Comparison of ENCODE assay signal across 27 mouse cellular contexts in the genomic region with DNA sequence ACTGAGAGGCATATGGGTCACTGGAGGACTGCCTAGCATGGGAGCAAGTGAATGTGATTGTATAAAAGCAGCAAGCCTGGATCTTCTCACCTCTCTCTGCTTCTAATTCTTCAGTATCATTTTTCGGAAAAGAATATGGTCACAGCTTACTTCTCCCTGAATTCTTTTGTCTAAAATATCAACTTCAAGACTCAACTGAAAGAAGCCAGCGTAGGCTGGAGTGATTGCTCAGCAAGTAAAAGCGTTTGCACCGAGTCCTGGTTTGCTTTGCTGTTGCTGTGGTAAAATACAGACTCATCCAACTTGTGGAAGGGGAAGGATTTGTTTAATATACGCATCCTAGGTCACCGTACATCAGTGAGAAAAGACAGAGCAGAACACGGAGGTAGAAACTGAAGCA.
"Had no signal": no experiment of that assay in that cellular context is flagged by ENCODE, and none has a peak within 500 bp of the region (broad histone marks: within the 10 kb centered on the region; RNA-seq: fewer than 3 reads in every experiment).

No protein-coding gene starts in this region.

- DNase-seq: gastrocnemius, adult 2 months; gastrocnemius, postnatal 10 days; gastrocnemius, postnatal 25 days; heart, adult 2 months; heart, postnatal 4 days; kidney, adult 18-20 months; kidney, adult 8-10 months; kidney, postnatal 10 days; kidney, postnatal 25 days; kidney, postnatal 4 days; liver had no signal

- H3K4me2 ChIP-seq: heart, embryonic 11.5 days; heart, embryonic 13.5 days; heart, embryonic 15.5 days; hindbrain, embryonic 12.5 days; hindbrain, embryonic 14.5 days; intestine, embryonic 15.5 days; limb, embryonic 12.5 days; liver, embryonic 11.5 days had no signal

- H3K36me3 ChIP-seq: heart, embryonic 13.5 days; heart, embryonic 15.5 days; hindbrain, embryonic 10.5 days; hindbrain, embryonic 12.5 days; intestine, embryonic 15.5 days; limb, embryonic 10.5 days; limb, embryonic 12.5 days had no signal

- H3K9ac ChIP-seq: heart, embryonic 13.5 days; heart, embryonic 15.5 days; hindbrain, embryonic 12.5 days; hindbrain, embryonic 14.5 days; intestine, embryonic 15.5 days; limb, embryonic 12.5 days; liver, embryonic 14.5 days had no signal

- ATAC-seq: hindbrain, embryonic 16.5 days; inflammation-experienced regulatory T-cells, adult 6 months; intestine, embryonic 15.5 days; intestine, postnatal 0 days had no signal

- H3K4me3 ChIP-seq: gastrocnemius, adult 2 months; heart, adult 2 months; heart, embryonic 13.5 days; heart, embryonic 15.5 days; hindbrain, embryonic 10.5 days; hindbrain, embryonic 12.5 days; intestine, embryonic 15.5 days; layer of hippocampus, adult 2 months; left cerebral cortex, adult 2 months; limb, embryonic 10.5 days; limb, embryonic 12.5 days had no signal

- H3K27ac ChIP-seq: gastrocnemius, adult 2 months; heart, adult 2 months; heart, embryonic 13.5 days; heart, embryonic 15.5 days; hindbrain, embryonic 10.5 days; hindbrain, embryonic 12.5 days; hindbrain, embryonic 14.5 days; intestine, embryonic 15.5 days; layer of hippocampus, adult 2 months; left cerebral cortex, adult 2 months; limb, embryonic 10.5 days; limb, embryonic 12.5 days; liver, embryonic 14.5 days had no signal

- H3K4me1 ChIP-seq: heart, embryonic 13.5 days; heart, embryonic 15.5 days; hindbrain, embryonic 10.5 days; hindbrain, embryonic 12.5 days; intestine, embryonic 15.5 days; limb, embryonic 12.5 days had no signal

- H3K27me3 ChIP-seq: heart, embryonic 13.5 days; heart, embryonic 15.5 days; hindbrain, embryonic 12.5 days; intestine, embryonic 15.5 days; limb, embryonic 12.5 days had no signal

- H3K9me3 ChIP-seq: heart, embryonic 13.5 days; heart, embryonic 15.5 days; hindbrain, embryonic 10.5 days; hindbrain, embryonic 12.5 days; intestine, embryonic 15.5 days; limb, embryonic 10.5 days; limb, embryonic 12.5 days had no signal
